13 mouse cellular contexts compared by ENCODE assay signal in genomic region chr17:87365268-87365667, GRCm38 (mm10).
DNase-seq lines count a peak whose midpoint lies in the region; ATAC-seq lines count a peak whose summit lies in the region.
"Had no signal": no experiment of that assay in that cellular context is flagged by ENCODE, and none has a peak within 500 bp of the region (broad histone marks: within the 10 kb centered on the region; RNA-seq: fewer than 3 reads in every experiment).

No protein-coding gene starts in this region.

- H3K4me3 ChIP-seq in embryonic facial prominence, embryonic 10.5 days, result no peak overlapping the region
- H3K4me3 ChIP-seq in liver, embryonic 16.5 days (ENCODE audit: low read depth, low read length), result no peak overlapping the region

- DNase-seq in spleen, postnatal 36 days (ENCODE audit: low spot score in 2 of 2), result peak; percentile 30 to 35
- DNase-seq in spleen, postnatal 14 days (ENCODE audit: low spot score in 2 of 2), result no peak
- DNase-seq in embryonic facial prominence, embryonic 10.5 days (ENCODE audit: low spot score), result no peak
- DNase-seq in kidney, postnatal 10 days, result no peak
- DNase-seq in urinary bladder, postnatal 14 days (ENCODE audit: low spot score), result no peak
- no peak for DNase-seq in kidney, adult 8-10 months
- DNase-seq: adrenal gland, postnatal 25 days; cerebellum, postnatal 14 days; heart, postnatal 14 days; kidney, postnatal 25 days; thymus, postnatal 14 days had no signal

- peak overlapping the region; percentile 48 for H3K27ac ChIP-seq in embryonic facial prominence, embryonic 10.5 days (replicated peaks)
- H3K27ac ChIP-seq in liver, embryonic 16.5 days (ENCODE audit: low read length), result no peak overlapping the region

- peaks cover 6% of the 10 kb centered on the region; the same call in 1 of the 2 replicates for H3K27me3 ChIP-seq in embryonic facial prominence, embryonic 10.5 days (replicated peaks; ENCODE audit: low read depth, poor library complexity, severe bottlenecking)
- no peaks in the 10 kb centered on the region for H3K27me3 ChIP-seq in liver, embryonic 16.5 days (ENCODE audit: control insufficient read depth, insufficient read depth, low read depth, low read length)

- peak; percentile 91 for ATAC-seq in liver, embryonic 16.5 days (ENCODE audit: low read depth)
- peak; percentile 8; the same call in 1 of the 2 replicates for ATAC-seq in neutrophil, adult 5-6 weeks (ENCODE audit: extremely low read depth, insufficient number of reproducible peaks, low FRiP score, poor library complexity, severe bottlenecking)

- H3K4me1 ChIP-seq in embryonic facial prominence, embryonic 10.5 days, result peaks cover 77% of the 10 kb centered on the region
- H3K4me1 ChIP-seq in liver, embryonic 16.5 days (ENCODE audit: control insufficient read depth, low read depth, low read length), result peaks cover 17% of the 10 kb centered on the region

- peak overlapping the region; percentile 8 for H3K4me2 ChIP-seq in liver, embryonic 16.5 days (ENCODE audit: low read depth, low read length)

- H3K9ac ChIP-seq in liver, embryonic 16.5 days (ENCODE audit: low read depth, low read length), result peak overlapping the region; percentile 16; the same call in 1 of the 2 replicates

- no peaks in the 10 kb centered on the region for H3K36me3 ChIP-seq in embryonic facial prominence, embryonic 10.5 days (replicated peaks)
- no peaks in the 10 kb centered on the region; the same call in 1 of the 2 replicates for H3K36me3 ChIP-seq in liver, embryonic 16.5 days (ENCODE audit: control insufficient read depth, insufficient read depth)

- H3K9me3 ChIP-seq in embryonic facial prominence, embryonic 10.5 days, result no peaks in the 10 kb centered on the region
- no peaks in the 10 kb centered on the region for H3K9me3 ChIP-seq in liver, embryonic 16.5 days (replicated peaks; ENCODE audit: control insufficient read depth, low read length)

- WGBS in embryonic facial prominence, embryonic 10.5 days, result 56% methylated on average over 8 of the region's 8 CpGs
- WGBS in liver, embryonic 16.5 days (ENCODE audit: insufficient replicate concordance), result 4% methylated on average over 8 of the region's 8 CpGs

Comparison
In these comparisons a context has a peak if more than half of its experiments do, and no peak if none do; other contexts are left out.
1. DNase-seq: peak in spleen, postnatal 36 days (2 of 2); none in spleen, postnatal 14 days (0 of 2), embryonic facial prominence, embryonic 10.5 days (single experiment), kidney, postnatal 10 days (single experiment), urinary bladder, postnatal 14 days (single experiment) and kidney, adult 8-10 months (0 of 2).